Mouse (Mus musculus): ENCODE results near the gene Myo5a. TPM values are rescaled to one million over a fixed set of nuclear protein-coding genes. Genes with fewer than 3 reads are reported as not detected.
"Not testable (repeated sequence)": the region's sequence is repeated elsewhere in the genome, so short reads cannot be mapped to it uniquely, and the experiment has no call there.

Gene Myo5a
- polyA plus RNA-seq, 1 experiment from 2014 or later, result 24.5 TPM

GRCm38 (mm10) chr9:75246080-75246930 is 175.5 kb downstream of the Myo5a start:
- no peak overlapping the region for H3K4me3 ChIP-seq
- no peaks in the 10 kb centered on the region for H3K27me3 ChIP-seq (ENCODE audit: poor library complexity, severe bottlenecking)
- whole genome bisulfite sequencing, result 93% methylated on average over 13 of the region's 13 CpGs
- no peak for DNase-seq (ENCODE audit: extremely low spot score, low spot score)
- H3K4me1 ChIP-seq, result no peaks in the 10 kb centered on the region; the same call in 1 of the 2 replicates
- H3K27ac ChIP-seq, result no peak overlapping the region
- H3K36me3 ChIP-seq (replicated peaks), result no peaks in the 10 kb centered on the region
- H3K9me3 ChIP-seq, result no peaks in the 10 kb centered on the region

GRCm38 (mm10) chr9:75247870-75248269 is 177.1 kb downstream of the Myo5a start:
- no peak for DNase-seq (ENCODE audit: extremely low spot score, low spot score)
- Histone ChIP-seq H3K27ac (no peak overlapping the region), H3K36me3 (replicated peaks) (no peaks in the 10 kb centered on the region), H3K4me1 (no peaks in the 10 kb centered on the region; the same call in 1 of the 2 replicates), H3K9me3 (no peaks in the 10 kb centered on the region), H3K4me3 (no peak overlapping the region), H3K27me3 (ENCODE audit: poor library complexity, severe bottlenecking) (no peaks in the 10 kb centered on the region)
- 94% methylated on average over 6 of the region's 6 CpGs for WGBS

- H3K27me3 ChIP-seq (ENCODE audit: poor library complexity, severe bottlenecking), result no peaks in the 10 kb centered on the region
- DNase-seq (ENCODE audit: extremely low spot score, low spot score), result no peak
- WGBS, result 83% methylated on average over 1 of the region's 1 CpGs
Observed at GRCm38 (mm10) chr9:75248359-75248758, 177.5 kb downstream of the Myo5a start.

DNA sequence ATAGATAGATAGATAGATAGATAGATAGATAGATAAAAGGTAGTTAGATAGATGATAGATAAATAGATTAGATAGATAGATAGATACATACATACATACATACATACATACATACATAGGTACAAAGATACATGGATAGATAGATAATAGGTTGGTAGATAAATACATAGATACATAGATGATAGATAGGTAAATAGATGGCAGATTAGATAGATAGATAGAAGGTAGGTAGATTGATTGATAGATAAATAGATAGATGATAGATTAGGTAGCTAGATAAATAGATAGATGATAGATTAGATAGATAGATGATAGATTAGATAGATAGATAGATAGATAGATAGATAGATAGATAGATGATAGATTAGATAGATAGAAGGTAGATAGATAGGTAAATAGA is 178.1 kb downstream of the Myo5a start:
- H3K36me3 ChIP-seq (replicated peaks), result no peaks in the 10 kb centered on the region
- H3K9me3 ChIP-seq, result no peaks in the 10 kb centered on the region
- H3K4me1 ChIP-seq, result peaks cover 4% of the 10 kb centered on the region
- DNase-seq (ENCODE audit: extremely low spot score, low spot score), result no peak
- no peak overlapping the region for H3K4me3 ChIP-seq
- no peak overlapping the region for H3K27ac ChIP-seq
- H3K27me3 ChIP-seq (ENCODE audit: poor library complexity, severe bottlenecking), result no peaks in the 10 kb centered on the region

More at GRCm38 (mm10) chr9:75248359-75248758, 177.5 kb downstream of the Myo5a start:
- Histone ChIP-seq H3K36me3 (replicated peaks) (no peaks in the 10 kb centered on the region), H3K4me1 (no peaks in the 10 kb centered on the region; the same call in 1 of the 2 replicates), H3K4me3 (no peak overlapping the region), H3K27ac (no peak overlapping the region), H3K9me3 (no peaks in the 10 kb centered on the region)

DNA sequence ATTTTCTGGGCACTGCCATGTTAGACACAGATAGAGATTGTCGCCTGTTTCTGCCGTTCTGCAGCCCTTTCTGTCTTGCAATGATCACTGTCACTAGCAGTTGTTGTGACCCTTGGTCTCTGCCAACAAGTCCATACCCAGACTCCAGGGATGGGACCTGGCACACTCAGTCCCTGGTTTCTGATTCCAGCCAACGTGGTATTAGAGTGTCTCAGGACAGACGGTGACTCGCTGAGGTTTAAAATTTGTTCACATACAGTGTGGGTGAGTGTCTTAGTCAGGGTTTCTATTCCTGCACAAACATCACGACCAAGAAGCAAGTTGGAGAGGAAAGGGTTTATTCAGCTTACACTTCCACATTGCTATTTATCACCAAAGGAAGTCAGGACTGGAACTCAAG is 182.3 kb downstream of the Myo5a start:
- not testable (repeated sequence) for H3K27me3 ChIP-seq (ENCODE audit: poor library complexity, severe bottlenecking); H3K36me3 ChIP-seq (replicated peaks); H3K9me3 ChIP-seq; DNase-seq (ENCODE audit: extremely low spot score, low spot score); H3K4me3 ChIP-seq; H3K27ac ChIP-seq
- H3K4me1 ChIP-seq, result peaks cover 22% of the 10 kb centered on the region
- 83% methylated on average over 6 of the region's 6 CpGs for WGBS

DNA sequence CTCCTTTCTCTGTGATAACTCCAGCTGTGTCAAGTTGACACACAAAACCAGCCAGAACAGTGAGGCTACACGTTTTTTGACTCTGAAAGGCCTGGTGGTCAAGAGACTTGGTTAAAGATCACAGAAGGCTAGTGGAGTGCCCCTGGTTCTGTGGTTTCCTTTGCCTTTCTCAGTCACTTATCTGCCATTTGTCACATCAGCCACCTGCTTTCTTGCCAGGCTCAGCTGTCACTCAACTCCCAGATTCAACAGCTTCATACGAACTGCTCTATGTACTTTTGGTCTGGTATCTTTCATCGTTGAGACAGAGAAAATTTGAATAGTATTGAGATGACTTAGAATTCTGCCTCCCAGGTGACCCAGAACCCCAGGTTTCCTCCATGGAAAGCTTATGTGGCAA is 183.0 kb downstream of the Myo5a start:
- DNase-seq (ENCODE audit: extremely low spot score, low spot score), result no peak
- no peaks in the 10 kb centered on the region for H3K36me3 ChIP-seq (replicated peaks)
- no peaks in the 10 kb centered on the region for H3K27me3 ChIP-seq (ENCODE audit: poor library complexity, severe bottlenecking)
- no peak overlapping the region for H3K4me3 ChIP-seq
- H3K4me1 ChIP-seq, result peaks cover 22% of the 10 kb centered on the region
- WGBS, result 58% methylated on average over 3 of the region's 3 CpGs
- peak overlapping the region; percentile 44; the same call in 1 of the 2 replicates for H3K27ac ChIP-seq
- H3K9me3 ChIP-seq, result no peaks in the 10 kb centered on the region

- no peak for DNase-seq (ENCODE audit: extremely low spot score, low spot score)
- Histone ChIP-seq H3K9me3 (no peaks in the 10 kb centered on the region), H3K4me3 (no peak overlapping the region), H3K4me1 (peaks cover 22% of the 10 kb centered on the region), H3K27ac (peak overlapping the region; percentile 44; the same call in 1 of the 2 replicates), H3K27me3 (ENCODE audit: poor library complexity, severe bottlenecking) (no peaks in the 10 kb centered on the region), H3K36me3 (replicated peaks) (no peaks in the 10 kb centered on the region)
- 74% methylated on average over 13 of the region's 13 CpGs for WGBS
Observed at GRCm38 (mm10) chr9:75254196-75254955, 183.6 kb downstream of the Myo5a start.

- no peak overlapping the region for H3K4me3 ChIP-seq
- no peaks in the 10 kb centered on the region for H3K36me3 ChIP-seq (replicated peaks)
- WGBS, result 86% methylated on average over 14 of the region's 14 CpGs
- no peak for DNase-seq (ENCODE audit: extremely low spot score, low spot score)
- H3K27ac ChIP-seq, result no peak overlapping the region
- H3K27me3 ChIP-seq (ENCODE audit: poor library complexity, severe bottlenecking), result no peaks in the 10 kb centered on the region
- peaks cover 27% of the 10 kb centered on the region for H3K4me1 ChIP-seq
- no peaks in the 10 kb centered on the region for H3K9me3 ChIP-seq
Observed at GRCm38 (mm10) chr9:75255820-75256545, 185.2 kb downstream of the Myo5a start.

DNA sequence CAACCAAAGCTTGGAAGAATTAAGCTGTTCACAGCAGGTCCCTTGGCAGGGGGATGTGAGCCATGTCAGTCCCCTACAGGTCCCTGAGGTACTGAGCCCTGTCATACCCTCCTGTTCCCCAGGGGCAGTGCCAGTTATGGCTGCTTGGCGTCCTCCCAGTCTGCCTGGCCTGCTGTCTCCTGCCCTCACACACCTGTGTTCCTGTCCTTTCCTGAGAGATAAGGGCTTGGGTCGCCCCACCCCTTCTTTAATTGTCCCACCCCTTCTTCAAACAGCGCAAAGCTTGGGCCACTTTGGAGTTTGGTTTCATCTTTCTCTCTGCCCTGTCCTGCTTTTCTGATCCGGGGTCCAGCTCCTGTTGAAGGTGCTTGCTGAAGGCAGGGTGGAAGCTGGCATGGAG is 188.0 kb downstream of the Myo5a start:
- Histone ChIP-seq H3K27me3 (ENCODE audit: poor library complexity, severe bottlenecking) (peaks cover 8% of the 10 kb centered on the region), H3K9me3 (no peaks in the 10 kb centered on the region), H3K27ac (no peak overlapping the region), H3K4me1 (peaks cover 44% of the 10 kb centered on the region), H3K36me3 (replicated peaks) (no peaks in the 10 kb centered on the region), H3K4me3 (no peak overlapping the region)
- no peak for DNase-seq (ENCODE audit: extremely low spot score, low spot score)
- 64% methylated on average over 4 of the region's 4 CpGs for WGBS

GRCm38 (mm10) chr9:75259656-75260055 is 188.8 kb downstream of the Myo5a start:
- no peak overlapping the region for H3K27ac ChIP-seq
- H3K4me3 ChIP-seq, result no peak overlapping the region
- no peak for DNase-seq (ENCODE audit: extremely low spot score, low spot score)
- H3K27me3 ChIP-seq (ENCODE audit: poor library complexity, severe bottlenecking), result peaks cover 10% of the 10 kb centered on the region
- 88% methylated on average over 4 of the region's 4 CpGs for WGBS
- peaks cover 44% of the 10 kb centered on the region for H3K4me1 ChIP-seq
- H3K9me3 ChIP-seq, result no peaks in the 10 kb centered on the region
- H3K36me3 ChIP-seq (replicated peaks), result no peaks in the 10 kb centered on the region

- peaks cover 35% of the 10 kb centered on the region for H3K4me1 ChIP-seq
- H3K36me3 ChIP-seq (replicated peaks), result no peaks in the 10 kb centered on the region
- H3K9me3 ChIP-seq, result no peaks in the 10 kb centered on the region
- peak; percentile 48 for DNase-seq (ENCODE audit: extremely low spot score, low spot score)
- no peak overlapping the region; the same call in 1 of the 2 replicates for H3K4me3 ChIP-seq
- peaks cover 10% of the 10 kb centered on the region for H3K27me3 ChIP-seq (ENCODE audit: poor library complexity, severe bottlenecking)
- H3K27ac ChIP-seq, result peak overlapping the region; percentile 79
- WGBS, result 4% methylated on average over 8 of the region's 8 CpGs
Observed at GRCm38 (mm10) chr9:75261332-75261872, 190.6 kb downstream of the Myo5a start.

DNA sequence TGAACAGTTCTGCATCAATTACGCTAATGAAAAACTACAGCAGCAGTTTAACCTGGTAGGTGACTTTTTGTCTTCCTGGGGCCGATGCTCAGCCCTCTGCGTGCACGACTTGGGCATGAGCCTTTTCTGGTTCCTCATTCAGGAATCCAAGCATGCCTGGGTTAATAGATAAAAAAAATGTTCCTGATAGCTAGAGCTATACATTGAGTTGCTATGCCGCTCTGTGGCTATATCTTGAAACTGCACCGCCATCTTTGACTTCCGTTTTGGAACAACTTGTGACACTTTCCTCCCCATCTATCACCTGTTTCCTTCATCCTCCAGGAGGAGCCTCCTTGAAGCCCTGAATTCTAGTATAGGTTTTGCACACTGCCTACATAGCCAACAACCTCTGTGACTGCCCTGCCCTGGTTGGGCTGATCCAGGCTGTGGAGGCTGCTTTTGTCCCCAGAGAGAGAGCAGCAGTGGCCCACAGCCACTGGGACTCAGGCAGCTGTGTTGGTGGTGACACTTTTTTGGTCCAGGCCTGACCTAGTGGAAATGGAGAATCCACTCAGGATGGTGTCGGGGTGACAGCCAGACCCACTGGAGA is 191.5 kb downstream of the Myo5a start:
- WGBS, result 79% methylated on average over 8 of the region's 8 CpGs
- H3K27ac ChIP-seq, result peak overlapping the region; percentile 79; the same call in 1 of the 2 replicates
- no peak for DNase-seq (ENCODE audit: extremely low spot score, low spot score)

More for the DNA sequence above, 191.5 kb downstream of the Myo5a start:
- Histone ChIP-seq H3K36me3 (replicated peaks) (no peaks in the 10 kb centered on the region), H3K4me1 (peaks cover 35% of the 10 kb centered on the region), H3K9me3 (no peaks in the 10 kb centered on the region), H3K27me3 (ENCODE audit: poor library complexity, severe bottlenecking) (peaks cover 10% of the 10 kb centered on the region), H3K4me3 (no peak overlapping the region)

All from forebrain, embryonic 10.5 days (tissue).